Mouse (Mus musculus): Measurements from ENCODE around the gene Cd81.

Cd81 gene

GRCm38 (mm10) chr7:143020764-143021163 is 31.8 kb upstream of the Cd81 start:
- no peak for DNase-seq (ENCODE audit: low spot score)

DNA sequence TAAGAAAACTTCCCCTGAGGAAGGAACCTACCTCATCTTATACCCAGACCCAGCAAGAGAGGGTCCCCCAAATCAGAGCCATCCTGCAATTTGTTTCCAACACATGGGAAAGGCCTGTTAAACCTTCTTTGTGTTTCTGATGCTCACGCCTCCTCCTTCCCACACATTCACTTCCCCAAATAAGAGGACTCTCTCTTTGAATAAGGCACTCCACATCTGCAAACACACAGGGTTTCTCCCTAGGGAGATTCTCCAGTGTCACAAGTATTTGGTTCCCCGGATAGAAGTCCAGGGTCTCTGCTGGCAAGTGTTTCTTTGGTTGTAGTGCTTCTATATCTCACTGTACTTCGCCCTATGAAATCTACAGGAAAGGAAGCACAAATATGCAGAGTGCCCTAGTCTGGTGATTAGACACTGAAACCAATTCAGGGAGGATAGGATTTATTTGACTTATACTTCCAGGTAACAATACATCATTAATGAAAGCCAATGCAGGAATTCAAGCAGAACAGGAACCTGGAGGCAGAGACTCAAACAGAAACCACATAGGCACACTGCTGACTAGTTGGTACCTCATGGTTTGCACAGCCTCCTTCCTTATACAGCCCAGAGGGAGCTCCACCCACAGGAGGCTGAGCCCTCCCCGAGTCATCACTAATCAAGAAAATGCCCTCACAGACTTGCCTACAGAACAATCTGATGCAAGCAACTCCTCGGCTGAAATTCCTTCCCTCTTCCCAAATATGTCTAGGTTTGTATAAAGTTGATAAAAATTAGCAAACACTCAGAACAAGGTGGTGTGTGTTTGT is 31.0 kb upstream of the Cd81 start:
- DNase-seq (ENCODE audit: low spot score) = no peak

- no peak for DNase-seq (ENCODE audit: low spot score)
These were observed 29.0 kb upstream of the Cd81 start for GRCm38 (mm10) chr7:143023499-143023898.

DNA sequence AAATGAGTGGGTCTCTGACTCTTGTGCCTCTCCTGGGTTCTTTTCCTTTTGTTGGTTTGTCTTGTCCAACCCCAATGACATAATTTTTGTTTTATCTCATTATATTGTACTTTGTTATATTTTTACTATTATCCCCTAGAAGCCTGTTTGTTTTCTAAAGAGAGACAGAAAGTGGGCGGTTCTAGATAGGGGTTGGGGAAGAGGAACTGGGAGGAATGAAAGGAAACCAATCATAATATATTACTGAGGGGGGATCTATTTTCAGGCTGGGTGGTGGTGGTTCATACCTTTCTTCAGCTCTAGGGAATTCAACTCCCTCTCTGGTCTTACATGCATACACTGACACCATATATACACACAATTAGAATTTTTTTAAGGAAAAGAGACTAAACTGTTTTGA is 28.2 kb upstream of the Cd81 start:
- DNase-seq (ENCODE audit: low spot score) = no peak

DNA sequence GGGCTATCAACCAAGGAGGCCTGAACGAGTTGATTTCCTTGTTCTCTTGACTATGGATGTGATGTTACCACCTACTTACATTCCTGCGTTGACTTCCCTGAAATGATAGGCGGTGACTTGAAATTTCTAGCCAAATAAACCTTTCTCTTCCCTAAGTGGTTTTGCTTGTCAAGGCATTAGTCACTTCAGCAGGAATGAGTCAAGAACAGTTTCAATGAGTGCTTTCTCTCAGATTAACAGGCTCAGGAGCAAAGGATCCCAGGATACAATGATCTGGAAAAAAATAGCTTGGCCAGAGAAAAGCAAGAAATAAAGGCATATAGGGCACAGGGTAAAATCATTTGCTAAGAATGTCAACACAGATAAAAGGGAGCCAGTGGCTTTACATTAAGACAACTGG is 27.0 kb upstream of the Cd81 start:
- DNase-seq (ENCODE audit: low spot score) = no peak

DNA sequence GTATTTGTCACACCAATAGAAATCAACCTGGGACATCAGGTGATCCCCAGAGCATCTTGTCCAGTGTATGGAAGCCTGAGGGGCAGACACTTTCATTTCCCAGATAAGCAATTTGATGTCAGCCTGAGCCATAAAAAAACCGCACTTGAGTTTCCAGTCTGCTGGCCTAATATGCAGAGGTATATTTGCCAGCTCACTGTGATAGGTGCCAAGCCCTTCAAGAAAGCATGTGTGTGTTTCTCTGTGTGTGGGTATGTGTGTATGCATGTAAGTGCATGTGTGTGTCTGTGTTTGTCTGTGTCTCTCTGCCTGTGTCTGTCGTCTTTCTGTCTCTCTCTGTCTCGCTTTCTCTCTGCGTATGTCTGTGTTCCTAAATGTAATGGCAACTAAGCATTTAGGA is 25.3 kb upstream of the Cd81 start:
- no peak for DNase-seq (ENCODE audit: low spot score)

- no peak for DNase-seq (ENCODE audit: low spot score)
These were observed 20.7 kb upstream of the Cd81 start for GRCm38 (mm10) chr7:143031816-143032215.

- DNase-seq (ENCODE audit: low spot score) = no peak
These were observed 19.0 kb upstream of the Cd81 start for GRCm38 (mm10) chr7:143033581-143033980.

DNA sequence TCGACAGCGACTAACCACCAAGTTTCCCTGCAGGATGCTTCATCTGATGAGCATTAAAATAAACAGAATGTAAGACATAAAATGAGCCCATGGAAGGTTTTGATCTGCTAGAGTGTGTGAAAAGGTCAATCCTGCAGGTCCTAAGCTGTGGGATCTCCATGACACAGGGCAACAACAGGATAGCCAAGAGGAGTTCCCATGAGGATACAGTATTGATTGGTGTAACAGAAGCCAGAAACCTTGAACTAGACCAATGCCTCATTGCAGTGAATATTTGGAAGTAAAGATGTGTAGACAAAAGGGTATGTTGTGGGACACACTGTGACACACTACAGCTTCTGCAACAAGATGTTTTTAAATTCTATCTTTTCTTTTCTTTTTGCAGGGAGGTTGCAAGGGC is 18.4 kb upstream of the Cd81 start:
- DNase-seq (ENCODE audit: low spot score) = no peak

- no peak for DNase-seq (ENCODE audit: low spot score)
These were observed 17.8 kb upstream of the Cd81 start for GRCm38 (mm10) chr7:143034519-143035450.

DNA sequence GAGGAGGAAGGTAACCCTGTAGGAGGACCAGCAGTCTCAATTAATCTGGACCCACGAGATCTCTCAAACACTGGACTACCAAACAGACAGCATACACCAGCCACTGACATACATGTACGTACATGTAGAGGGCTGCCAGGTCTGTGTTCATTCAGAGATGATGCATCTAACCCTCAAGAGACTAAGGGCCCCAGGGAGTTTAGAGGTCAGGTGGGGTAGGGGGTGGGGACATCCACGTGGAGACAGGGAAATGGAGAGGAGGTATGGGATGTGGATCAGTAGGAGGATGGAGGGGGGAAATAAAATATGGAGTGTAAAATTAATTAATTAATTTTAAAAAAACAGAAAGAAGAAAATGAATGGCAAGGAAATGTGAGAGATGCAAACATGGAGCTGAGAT is 15.8 kb upstream of the Cd81 start:
- DNase-seq (ENCODE audit: low spot score) = no peak

- no peak for DNase-seq (ENCODE audit: low spot score)
These were observed 15.2 kb upstream of the Cd81 start for GRCm38 (mm10) chr7:143037306-143037705.

DNA sequence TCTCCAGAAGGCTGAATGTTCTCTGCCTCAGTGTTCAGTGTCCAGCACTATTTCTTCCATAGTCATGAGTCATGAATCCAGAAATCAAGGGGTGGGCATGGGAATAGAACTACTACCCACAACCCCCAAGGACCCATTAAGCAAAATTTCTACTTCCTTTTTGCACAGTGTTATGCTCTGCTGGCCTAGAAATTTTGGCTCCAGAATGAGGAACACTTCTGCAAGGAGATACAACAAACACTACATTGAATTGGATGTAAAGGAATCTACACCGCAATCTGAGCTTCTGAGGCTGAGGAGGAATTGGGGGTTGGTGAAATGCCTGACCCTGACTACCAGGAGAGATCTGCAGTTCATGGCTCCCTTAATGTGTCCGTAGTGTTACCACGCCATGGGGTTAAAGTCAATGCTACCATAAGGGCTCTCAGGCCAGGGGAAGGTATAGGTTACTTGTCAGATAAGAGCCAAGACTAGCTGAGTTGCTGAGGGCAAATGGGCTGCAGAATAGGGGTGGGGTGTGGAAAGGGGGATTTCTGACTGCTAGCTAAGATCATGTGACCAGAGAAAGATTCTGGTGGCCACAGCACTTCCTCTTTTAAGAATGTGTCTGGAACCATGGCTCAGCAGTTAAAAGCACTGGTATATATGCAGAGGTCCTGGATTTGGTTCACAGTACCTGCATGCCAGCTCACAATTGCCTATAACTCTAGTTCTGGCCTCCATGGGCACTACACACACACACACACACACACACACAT is 14.2 kb upstream of the Cd81 start:
- no peak for DNase-seq (ENCODE audit: low spot score)

- DNase-seq (ENCODE audit: low spot score) = no peak
These were observed 12.0 kb upstream of the Cd81 start for GRCm38 (mm10) chr7:143040561-143040960.

GRCm38 (mm10) chr7:143041138-143041822 is 11.3 kb upstream of the Cd81 start:
- DNase-seq (ENCODE audit: low spot score) = no peak

DNA sequence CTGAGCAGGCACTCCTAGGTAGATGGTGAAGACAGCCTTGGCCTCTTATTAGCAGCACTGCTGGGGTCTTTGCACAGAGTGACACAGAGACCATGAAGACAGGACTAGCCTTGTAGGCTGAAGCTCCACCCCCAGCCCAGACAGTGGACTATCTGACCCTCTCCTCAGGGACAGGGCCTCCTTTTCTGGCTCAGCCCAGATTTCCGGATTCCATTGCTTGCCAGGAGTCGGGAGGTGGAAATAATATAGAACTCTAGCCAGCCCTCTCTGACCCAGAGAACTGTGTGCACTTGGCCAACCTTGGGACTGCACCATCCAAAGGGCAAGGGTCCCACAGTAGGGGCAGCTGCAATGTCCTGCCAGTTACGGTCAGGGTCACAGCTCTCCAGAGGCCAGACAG is 10.4 kb upstream of the Cd81 start:
- DNase-seq (ENCODE audit: low spot score) = no peak

DNA sequence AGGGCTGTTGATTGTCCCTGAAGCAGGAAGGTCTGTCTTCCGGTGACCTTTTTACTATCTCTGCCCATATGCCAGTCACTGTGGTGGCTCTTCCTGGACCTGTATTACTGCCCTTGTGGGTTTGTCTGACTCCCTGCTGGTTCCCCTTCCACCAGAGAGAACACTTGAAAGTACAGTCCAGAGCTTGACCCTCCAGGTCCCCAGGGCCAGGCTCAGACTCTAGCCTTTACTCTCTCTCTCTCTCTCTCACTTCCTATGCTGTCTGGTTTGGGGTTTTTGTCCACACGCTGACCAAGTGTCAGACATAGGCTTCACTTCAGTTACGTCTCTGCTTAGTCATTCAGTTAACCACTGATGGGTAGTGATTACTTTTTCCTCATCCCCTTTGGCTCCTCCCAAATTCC is 9.6 kb upstream of the Cd81 start:
- no peak for DNase-seq (ENCODE audit: low spot score)

GRCm38 (mm10) chr7:143044049-143044825 is 8.3 kb upstream of the Cd81 start:
- no peak for DNase-seq (ENCODE audit: low spot score)

- DNase-seq (ENCODE audit: low spot score) = no peak
These were observed 7.7 kb upstream of the Cd81 start for GRCm38 (mm10) chr7:143044826-143045206.

- no peak for DNase-seq (ENCODE audit: low spot score)
These were observed 6.2 kb upstream of the Cd81 start for GRCm38 (mm10) chr7:143046358-143046757.

DNA sequence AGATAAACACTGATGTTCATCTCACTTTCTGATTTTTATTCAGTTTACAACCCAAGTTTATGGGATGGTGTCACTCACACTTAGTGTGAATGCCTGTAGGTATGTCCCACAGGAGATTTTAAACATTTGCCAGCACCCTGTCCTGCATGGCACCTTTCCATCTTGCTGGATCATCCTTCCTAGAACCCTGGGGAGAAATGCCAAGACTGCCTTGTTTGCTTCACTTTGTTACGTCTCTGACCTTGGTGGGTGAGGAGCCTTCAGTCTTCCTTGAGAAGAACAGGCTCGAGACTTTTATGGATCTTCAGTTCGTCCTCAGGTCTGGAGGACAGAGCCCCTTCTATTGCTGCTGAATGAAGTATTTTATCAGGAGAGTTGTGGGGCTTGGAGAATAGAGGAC is 3.2 kb upstream of the Cd81 start:
- DNase-seq (ENCODE audit: low spot score) = no peak
